Mouse (Mus musculus): Measurements from ENCODE around the gene Eva1b. TPM values are rescaled to one million over a fixed set of nuclear protein-coding genes. Genes with fewer than 3 reads are reported as not detected.

Gene Eva1b
- polyA plus RNA-seq (2015; fragmentation: Nextera tagmentation; extraction: Ambion mirVana) = 7.9 and 8.1 TPM in 2 replicates

GRCm38 (mm10) chr4:126147533-126148160 lies at the start of gene Eva1b:
Gene Eva1b, plus strand, starts transcription at chr4:126147744.
- 3% methylated on average over 23 of the region's 24 CpGs for WGBS
- no peak within 1 kb of the TSS for H3K27ac ChIP-seq
- no peak for ATAC-seq

GRCm38 (mm10) chr4:126099365-126099764 lies 48.2 kb upstream of the Eva1b start:
- no peak for ATAC-seq

More at GRCm38 (mm10) chr4:126147533-126148160, at the start of gene Eva1b:
- Histone ChIP-seq H3K9me3 (replicated peaks) (no peaks in the 10 kb centered on the region), H3K9ac (peak within 1 kb of the TSS; percentile 49), H3K27me3 (peaks cover 61% of the 10 kb centered on the region), H3K4me2 (peak within 1 kb of the TSS; percentile 66), H3K36me3 (ENCODE audit: poor library complexity, severe bottlenecking) (no peaks in the 10 kb centered on the region), H3K4me3 (peak within 1 kb of the TSS; percentile 40), H3K4me1 (peaks cover 20% of the 10 kb centered on the region)

GRCm38 (mm10) chr4:126100764-126101163 lies 46.8 kb upstream of the Eva1b start:
- no peak overlapping the region for H3K9ac ChIP-seq
- no peak overlapping the region for H3K4me3 ChIP-seq
- no peak overlapping the region for H3K4me2 ChIP-seq
- ATAC-seq = no peak
- no peaks in the 10 kb centered on the region for H3K27me3 ChIP-seq
- 89% methylated on average over 3 of the region's 3 CpGs for WGBS
- H3K9me3 ChIP-seq (replicated peaks) = no peaks in the 10 kb centered on the region
- H3K27ac ChIP-seq = no peak overlapping the region
- peaks cover 17% of the 10 kb centered on the region; the same call in 1 of the 2 replicates for H3K36me3 ChIP-seq (ENCODE audit: poor library complexity, severe bottlenecking)
- H3K4me1 ChIP-seq = peaks cover 50% of the 10 kb centered on the region

More at GRCm38 (mm10) chr4:126099365-126099764, 48.2 kb upstream of the Eva1b start:
- no peak overlapping the region for H3K4me2 ChIP-seq
- H3K9ac ChIP-seq = no peak overlapping the region; the same call in 1 of the 2 replicates
- H3K36me3 ChIP-seq (ENCODE audit: poor library complexity, severe bottlenecking) = peaks cover 17% of the 10 kb centered on the region; the same call in 1 of the 2 replicates
- WGBS = 97% methylated on average over 3 of the region's 3 CpGs
- peaks cover 36% of the 10 kb centered on the region for H3K4me1 ChIP-seq
- no peaks in the 10 kb centered on the region for H3K27me3 ChIP-seq
- no peak overlapping the region for H3K4me3 ChIP-seq
- H3K9me3 ChIP-seq (replicated peaks) = no peaks in the 10 kb centered on the region
- no peak overlapping the region for H3K27ac ChIP-seq

- Histone ChIP-seq H3K27me3 (no peaks in the 10 kb centered on the region), H3K4me1 (peaks cover 50% of the 10 kb centered on the region), H3K9ac (no peak overlapping the region), H3K27ac (peak overlapping the region; percentile 88), H3K4me2 (peak overlapping the region; percentile 97), H3K4me3 (peak overlapping the region; percentile 93; the same call in 1 of the 2 replicates), H3K36me3 (ENCODE audit: poor library complexity, severe bottlenecking) (peaks cover 17% of the 10 kb centered on the region; the same call in 1 of the 2 replicates), H3K9me3 (replicated peaks) (no peaks in the 10 kb centered on the region)
- 39% methylated on average over 7 of the region's 7 CpGs for WGBS
- ATAC-seq = no peak
These were observed 45.3 kb upstream of the Eva1b start for GRCm38 (mm10) chr4:126102061-126102841.

DNA sequence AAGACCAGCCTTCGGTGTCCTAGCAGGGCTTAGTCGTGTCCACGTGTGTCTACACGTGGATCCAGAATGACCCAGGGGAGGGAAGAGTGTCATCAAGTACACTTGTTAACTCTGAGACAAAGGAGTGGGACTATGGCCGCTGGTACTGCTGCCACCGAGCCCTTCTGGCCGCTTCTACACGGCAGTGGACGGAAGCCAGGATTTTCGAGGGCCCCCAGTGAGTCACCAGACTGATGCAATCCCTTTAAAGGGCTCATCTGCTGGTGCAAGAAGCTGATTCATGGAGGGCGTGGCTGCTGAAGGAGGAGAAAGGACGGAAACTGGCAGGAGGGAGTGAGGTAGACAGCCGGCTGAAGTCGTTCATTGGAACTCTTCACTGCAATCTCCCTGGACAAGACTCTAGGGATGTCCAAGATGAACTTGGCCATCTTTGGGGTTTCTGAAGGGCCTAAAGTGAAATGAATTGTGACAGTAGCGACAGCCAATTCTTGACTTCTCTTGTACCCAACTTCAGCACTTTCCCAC lies 44.4 kb upstream of the Eva1b start:
- ATAC-seq = peak; percentile 25
- Histone ChIP-seq H3K4me3 (peak overlapping the region; percentile 93), H3K36me3 (ENCODE audit: poor library complexity, severe bottlenecking) (peaks cover 13% of the 10 kb centered on the region; the same call in 1 of the 2 replicates), H3K27ac (peak overlapping the region; percentile 88), H3K4me1 (peaks cover 54% of the 10 kb centered on the region), H3K4me2 (peak overlapping the region; percentile 97), H3K9ac (peak overlapping the region; percentile 60), H3K9me3 (replicated peaks) (no peaks in the 10 kb centered on the region), H3K27me3 (no peaks in the 10 kb centered on the region)
- under 1% methylated on average over 15 of the region's 15 CpGs for WGBS

- peak within 1 kb of the TSS; percentile 97 for H3K4me2 ChIP-seq
- 0% methylated on average over 25 of the region's 34 CpGs for WGBS
- peak within 1 kb of the TSS; percentile 88 for H3K27ac ChIP-seq
- H3K27me3 ChIP-seq = no peaks in the 10 kb centered on the region
- H3K9me3 ChIP-seq (replicated peaks) = no peaks in the 10 kb centered on the region
- H3K9ac ChIP-seq = peak within 1 kb of the TSS; percentile 87
- H3K4me3 ChIP-seq = peak within 1 kb of the TSS; percentile 93
- peaks cover 8% of the 10 kb centered on the region; the same call in 1 of the 2 replicates for H3K36me3 ChIP-seq (ENCODE audit: poor library complexity, severe bottlenecking)
- H3K4me1 ChIP-seq = peaks cover 59% of the 10 kb centered on the region
- peak; percentile 98 for ATAC-seq
These were observed 43.9 kb upstream of the Eva1b start, which contains the start of gene Stk40 for GRCm38 (mm10) chr4:126103590-126104068. Gene Stk40, plus strand, starts transcription at chr4:126103957.

DNA sequence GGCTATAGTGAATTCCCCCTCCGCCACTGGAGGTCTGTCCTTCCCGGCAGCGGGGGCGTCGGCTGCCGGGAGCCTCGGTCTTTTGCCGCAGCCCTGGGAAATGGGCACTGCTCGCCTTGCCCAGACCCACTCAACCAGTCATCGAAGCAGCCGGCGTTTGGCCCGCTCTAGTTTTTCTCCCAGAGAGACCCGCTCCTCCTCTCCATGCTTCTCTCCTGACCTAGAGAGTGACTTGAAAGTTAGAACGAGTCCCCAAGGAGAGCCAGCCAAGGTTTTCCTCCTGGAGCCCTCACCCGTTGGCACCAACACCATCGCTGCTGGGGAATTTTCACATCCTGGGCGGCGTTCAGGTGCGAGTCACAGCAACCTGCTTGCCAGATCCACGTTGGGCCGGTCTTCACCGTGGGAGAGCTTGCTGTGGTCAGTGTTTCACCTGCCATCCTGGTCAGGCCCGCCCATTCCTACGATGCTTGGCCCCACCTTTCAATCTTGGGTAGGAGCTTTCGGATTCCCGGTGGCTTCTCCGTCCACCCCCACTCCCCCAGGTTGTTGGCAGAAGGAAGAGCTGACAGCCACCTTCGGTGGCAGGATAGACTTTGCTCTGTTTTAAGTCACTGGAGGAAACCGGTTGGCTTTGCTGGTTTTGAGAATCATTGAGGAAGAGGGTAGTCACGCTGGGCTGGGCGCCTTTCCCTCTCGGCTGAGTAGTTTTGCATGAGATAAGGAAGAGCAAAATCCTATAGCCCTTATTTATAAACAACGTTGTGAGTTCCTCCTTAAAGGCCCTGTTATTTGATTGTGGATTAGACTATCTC lies 43.1 kb upstream of the Eva1b start:
- peaks cover 64% of the 10 kb centered on the region for H3K4me1 ChIP-seq
- peak; percentile 30 for ATAC-seq
- H3K4me3 ChIP-seq = peak overlapping the region; percentile 93
- H3K9me3 ChIP-seq (replicated peaks) = no peaks in the 10 kb centered on the region
- no peaks in the 10 kb centered on the region for H3K27me3 ChIP-seq
- H3K36me3 ChIP-seq (ENCODE audit: poor library complexity, severe bottlenecking) = no peaks in the 10 kb centered on the region
- 3% methylated on average over 34 of the region's 34 CpGs for WGBS
- H3K9ac ChIP-seq = peak overlapping the region; percentile 87
- peak overlapping the region; percentile 44; the same call in 1 of the 2 replicates for H3K27ac ChIP-seq
- H3K4me2 ChIP-seq = peak overlapping the region; percentile 97

- Histone ChIP-seq H3K27ac (no peak overlapping the region), H3K9me3 (replicated peaks) (no peaks in the 10 kb centered on the region), H3K4me1 (peaks cover 67% of the 10 kb centered on the region), H3K4me3 (peak overlapping the region; percentile 93), H3K27me3 (no peaks in the 10 kb centered on the region), H3K36me3 (ENCODE audit: poor library complexity, severe bottlenecking) (no peaks in the 10 kb centered on the region), H3K9ac (peak overlapping the region; percentile 87), H3K4me2 (peak overlapping the region; percentile 97)
- 51% methylated on average over 7 of the region's 7 CpGs for WGBS
- ATAC-seq = no peak
These were observed 42.3 kb upstream of the Eva1b start for GRCm38 (mm10) chr4:126105131-126105783.

DNA sequence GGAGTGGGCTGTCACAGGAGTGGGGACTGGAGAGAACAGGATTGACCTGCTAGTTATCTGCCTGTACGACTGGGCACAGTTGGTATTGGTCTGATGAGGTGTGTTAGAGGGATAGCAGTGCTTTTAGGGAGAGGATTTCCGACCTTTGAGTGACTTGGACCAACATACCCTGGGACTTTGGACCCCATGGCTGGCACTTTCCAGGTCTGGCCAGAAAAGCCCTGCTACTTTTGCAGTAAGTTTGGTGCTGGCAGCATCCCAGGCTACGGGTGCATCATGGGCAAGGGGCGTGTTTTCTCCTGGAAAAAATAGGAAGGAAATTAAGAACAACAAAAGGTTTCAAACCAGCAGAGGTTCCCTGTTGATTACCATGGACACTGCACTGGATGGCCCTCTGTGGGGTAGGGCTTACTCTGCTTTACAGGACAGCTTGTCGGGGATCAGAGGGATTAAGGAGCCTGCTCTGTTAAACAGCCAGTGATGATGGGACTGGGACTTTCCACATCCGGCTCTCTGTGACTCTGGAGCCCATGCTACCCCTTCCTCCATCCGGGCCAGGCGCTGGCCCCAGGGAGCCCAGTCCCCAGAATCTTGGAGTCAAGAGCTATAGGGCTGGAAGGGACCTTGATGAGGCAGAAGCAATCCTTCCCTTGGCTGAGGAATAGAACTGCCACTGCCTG lies 39.3 kb upstream of the Eva1b start:
- Histone ChIP-seq H3K4me2 (no peak overlapping the region), H3K4me3 (no peak overlapping the region), H3K27me3 (no peaks in the 10 kb centered on the region), H3K36me3 (ENCODE audit: poor library complexity, severe bottlenecking) (no peaks in the 10 kb centered on the region), H3K9ac (peak overlapping the region; percentile 37; the same call in 1 of the 2 replicates), H3K4me1 (peaks cover 55% of the 10 kb centered on the region), H3K27ac (no peak overlapping the region), H3K9me3 (replicated peaks) (no peaks in the 10 kb centered on the region)
- ATAC-seq = no peak
- 25% methylated on average over 8 of the region's 8 CpGs for WGBS

- Histone ChIP-seq H3K4me1 (peaks cover 53% of the 10 kb centered on the region), H3K9ac (peak overlapping the region; percentile 27)
These were observed 37.8 kb upstream of the Eva1b start for GRCm38 (mm10) chr4:126109613-126110373.

More at GRCm38 (mm10) chr4:126109613-126110373, 37.8 kb upstream of the Eva1b start:
- H3K9me3 ChIP-seq (replicated peaks) = no peaks in the 10 kb centered on the region
- no peak overlapping the region for H3K4me3 ChIP-seq
- no peak for ATAC-seq
- H3K27ac ChIP-seq = peak overlapping the region; percentile 49
- no peak overlapping the region for H3K4me2 ChIP-seq
- WGBS = 83% methylated on average over 10 of the region's 10 CpGs
- H3K27me3 ChIP-seq = no peaks in the 10 kb centered on the region
- no peaks in the 10 kb centered on the region for H3K36me3 ChIP-seq (ENCODE audit: poor library complexity, severe bottlenecking)

Measured in forebrain, embryonic 13.5 days (tissue).